In the genomic region with DNA sequence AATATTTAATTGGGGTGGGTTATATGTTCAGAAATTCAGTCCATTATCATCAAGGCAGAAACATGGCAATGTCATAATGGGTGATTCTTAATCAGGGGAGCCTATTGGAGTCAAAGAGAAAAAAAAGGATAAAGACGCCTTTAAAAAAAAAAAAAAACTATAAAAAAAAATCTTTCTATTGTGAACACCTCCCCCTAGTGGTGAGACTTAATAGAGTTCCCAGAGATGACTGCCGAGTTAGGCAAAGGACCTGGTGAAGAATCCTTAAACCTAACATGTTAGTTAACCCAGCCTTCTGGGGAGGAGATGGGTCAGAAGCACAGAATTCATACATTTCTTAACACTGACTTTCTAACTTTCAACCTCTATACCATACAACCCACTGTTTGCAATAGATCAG, we compare ENCODE assay signal across 10 mouse cellular contexts. TPM values are rescaled to one million over a fixed set of nuclear protein-coding genes. Genes with fewer than 3 reads are reported as not detected.
DNase-seq lines count a peak whose midpoint lies in the region; ATAC-seq and TF ChIP-seq lines count a peak whose summit lies in the region.
"Had no signal": no experiment of that assay in that cellular context is flagged by ENCODE, and none has a peak within 500 bp of the region (broad histone marks: within the 10 kb centered on the region; RNA-seq: fewer than 3 reads in every experiment).

No protein-coding gene starts in this region.

- TF ChIP-seq CTCF in left cerebral cortex, adult 2 months (IDR thresholded peaks at IDR 0.05) = peak; percentile 78
- TF ChIP-seq CTCF in Patski (IDR thresholded peaks at IDR 0.05) = peak; percentile 58

- H3K27ac ChIP-seq in left cerebral cortex, adult 2 months = no peak overlapping the region

- no peak for ATAC-seq in Patski
- peak; percentile 64; the same call in 1 of the 2 replicates for ATAC-seq in megakaryocyte progenitor cell, adult 5-6 weeks (replicated peaks; ENCODE audit: poor library complexity)

- DNase-seq in cerebellum, postnatal 10 days = peak; percentile 21 to 71
- DNase-seq in cerebellum, adult 11-12 months = no peak
- DNase-seq in left cerebral cortex, adult 2 months (ENCODE audit: extremely low spot score in 1 of 2, low spot score in 2 of 2) = no peak
- no peak for DNase-seq in left cerebral cortex, postnatal 36 days (ENCODE audit: low spot score in 2 of 2)
- no peak for DNase-seq in Patski (ENCODE audit: low read depth, low spot score)
- no peak for DNase-seq in layer of hippocampus, postnatal 36 days
- DNase-seq in heart, postnatal 36 days = no peak
- DNase-seq: cerebellum, adult 2 months; gastrocnemius, postnatal 36 days had no signal

- POLR2A ChIA-PET in Patski (lab: Charles Lee) = no interaction called here

- in situ Hi-C loops in Patski (cut with MboI; ENCODE audit: low pct_unique_long_range_greater_than_20kb) = loop anchor here (10.0 to 25.0 kb wide), 3 partner anchors 690 to 1077 kb away; no protein-coding TSS in a partner anchor

- no peaks in the 10 kb centered on the region for H3K27me3 ChIP-seq in Patski

- intact Hi-C loops in left cerebral cortex, adult 2 months (cut with DNase I) = loop anchor here (2.0 to 10.0 kb wide), 4 partner anchors 507 to 810 kb away; no protein-coding TSS in a partner anchor
- intact Hi-C loops in left cerebral cortex, postnatal 36 days (cut with DNase I) = loop anchor here (5.0 to 10.0 kb wide), 2 partner anchors 587 to 660 kb away; no protein-coding TSS in a partner anchor
- intact Hi-C loops in heart, postnatal 36 days (cut with DNase I) = loop anchor here (5.0 to 10.0 kb wide), 3 partner anchors 502 to 670 kb away; a partner anchor contains a TSS

- CTCF ChIA-PET in Patski (lab: Charles Lee) = interaction anchor here (1.5 kb wide), 1 partner anchor 11 kb away, joined by 6 read pairs; no protein-coding TSS in a partner anchor

- H3K4me3 ChIP-seq in left cerebral cortex, adult 2 months = no peak overlapping the region

RNA-seq across cellular contexts. Expression of a gene that starts 18.7 kb away (rescaled TPM):
- under 1 TPM; 0.23 to 0.35 TPM for total RNA-seq in left cerebral cortex, adult 2 months (2021)
- under 1 TPM; 0.25 TPM for total RNA-seq in left cerebral cortex, postnatal 36 days (2021)
- 11.5 TPM for polyA plus RNA-seq in Patski (2021)
- total RNA-seq in megakaryocyte progenitor cell, adult 5-6 weeks (2015) = 26.8 and 29.7 TPM in 2 replicates
- 36.6 and 39.5 TPM in 2 replicates for total RNA-seq in megakaryocyte progenitor cell, adult 5-6 weeks (2017)
- under 1 TPM; 0.25 to 0.40 TPM for total RNA-seq in layer of hippocampus, postnatal 36 days (2021)
- under 1 TPM; 0.19 to 0.73 TPM for total RNA-seq in heart, postnatal 36 days (2021)

RNA-seq across cellular contexts. Expression of a gene that starts 31.1 kb away (rescaled TPM):
- 1 to 10 TPM; 2.7 to 3.8 TPM for total RNA-seq in left cerebral cortex, adult 2 months (2021)
- total RNA-seq in left cerebral cortex, postnatal 36 days (2021) = 1 to 10 TPM; 2.5 to 4.1 TPM
- polyA plus RNA-seq in Patski (2021) = not detected
- total RNA-seq in megakaryocyte progenitor cell, adult 5-6 weeks (2015) = 78.5 and 83.5 TPM in 2 replicates
- total RNA-seq in megakaryocyte progenitor cell, adult 5-6 weeks (2017) = 100 and 105 TPM in 2 replicates
- total RNA-seq in layer of hippocampus, postnatal 36 days (2021) = 1 to 10 TPM; 2.2 to 3.0 TPM
- total RNA-seq in heart, postnatal 36 days (2021) = 1 to 10 TPM; 2.0 to 2.8 TPM

Comparison
In these comparisons a context has a peak if more than half of its experiments do, and no peak if none do; other contexts are left out.
1. DNase-seq: peak in cerebellum, postnatal 10 days (2 of 2); none in cerebellum, adult 11-12 months (single experiment), left cerebral cortex, adult 2 months (0 of 2), left cerebral cortex, postnatal 36 days (0 of 2), Patski (single experiment), layer of hippocampus, postnatal 36 days (0 of 2) and heart, postnatal 36 days (0 of 2).
2. RNA of a gene that starts 18.7 kb away (total RNA-seq): 26.8 to 39.5 TPM in megakaryocyte progenitor cell, adult 5-6 weeks; 0.19 to 0.73 TPM in heart, postnatal 36 days, 0.25 to 0.40 TPM in layer of hippocampus, postnatal 36 days, 0.23 to 0.35 TPM in left cerebral cortex, adult 2 months and 0.25 TPM in left cerebral cortex, postnatal 36 days; every median in the first group is over 10 times any median in the second.
3. RNA of a gene that starts 31.1 kb away (total RNA-seq): 78.5 to 105 TPM in megakaryocyte progenitor cell, adult 5-6 weeks; 2.5 to 4.1 TPM in left cerebral cortex, postnatal 36 days, 2.7 to 3.8 TPM in left cerebral cortex, adult 2 months, 2.2 to 3.0 TPM in layer of hippocampus, postnatal 36 days and 2.0 to 2.8 TPM in heart, postnatal 36 days; every median in the first group is over 10 times any median in the second.